Mouse (Mus musculus): ENCODE measurements at regions not wholly inside any gene's neighbourhood (a gene's known extent, or its start where the extent isn't known, plus 50 kb on each side); places are given as distances from the start of the nearest gene placed in this dataset.

GRCm38 (mm10) chr10:54448352-54449043, 372.1 kb upstream of the Man1a start:
- no peak for TF ChIP-seq CTCF (IDR thresholded peaks at IDR 0.05; ENCODE audit: low read depth)
- 93% methylated on average over 2 of the region's 2 CpGs for WGBS
- H3K9ac ChIP-seq = no peak overlapping the region
- H3K9me3 ChIP-seq (ENCODE audit: low read length) = no peaks in the 10 kb centered on the region
- H3K27me3 ChIP-seq (ENCODE audit: insufficient read depth, low read length) = no peaks in the 10 kb centered on the region
- ATAC-seq (no peak), DNase-seq (no peak)
- H3K4me3 ChIP-seq (ENCODE audit: low read depth, low read length) = no peak overlapping the region
- H3K27ac ChIP-seq (ENCODE audit: low read depth, low read length) = no peak overlapping the region
- no peaks in the 10 kb centered on the region for H3K36me3 ChIP-seq (ENCODE audit: insufficient read depth)
- H3K4me2 ChIP-seq (ENCODE audit: low read depth) = no peak overlapping the region
- no peaks in the 10 kb centered on the region for H3K4me1 ChIP-seq (ENCODE audit: insufficient read depth)

- 59% methylated on average over 5 of the region's 5 CpGs for WGBS
- no peak overlapping the region for H3K4me3 ChIP-seq (ENCODE audit: low read depth, low read length)
These were observed 327.0 kb upstream of the Man1a start for GRCm38 (mm10) chr10:54403223-54403926.

GRCm38 (mm10) chr10:54383751-54384150, 307.3 kb upstream of the Man1a start:
- no peak for TF ChIP-seq CTCF (IDR thresholded peaks at IDR 0.05; ENCODE audit: low read depth)
- 81% methylated on average over 2 of the region's 2 CpGs for WGBS
- Histone ChIP-seq H3K36me3 (ENCODE audit: insufficient read depth) (no peaks in the 10 kb centered on the region), H3K4me2 (ENCODE audit: low read depth) (no peak overlapping the region), H3K27ac (ENCODE audit: low read depth, low read length) (no peak overlapping the region), H3K27me3 (ENCODE audit: insufficient read depth, low read length) (no peaks in the 10 kb centered on the region), H3K4me3 (ENCODE audit: low read depth, low read length) (no peak overlapping the region), H3K4me1 (ENCODE audit: insufficient read depth) (no peaks in the 10 kb centered on the region), H3K9ac (no peak overlapping the region), H3K9me3 (ENCODE audit: low read length) (no peaks in the 10 kb centered on the region)
- ATAC-seq (no peak), DNase-seq (no peak)

More at GRCm38 (mm10) chr10:54403223-54403926, 327.0 kb upstream of the Man1a start:
- H3K4me2 ChIP-seq (ENCODE audit: low read depth) = no peak overlapping the region
- no peak overlapping the region for H3K27ac ChIP-seq (ENCODE audit: low read depth, low read length)
- DNase-seq (peak; percentile 3), ATAC-seq (no peak)
- no peak overlapping the region for H3K9ac ChIP-seq
- no peaks in the 10 kb centered on the region for H3K27me3 ChIP-seq (ENCODE audit: insufficient read depth, low read length)
- no peaks in the 10 kb centered on the region for H3K36me3 ChIP-seq (ENCODE audit: insufficient read depth)
- no peaks in the 10 kb centered on the region for H3K9me3 ChIP-seq (ENCODE audit: low read length)
- no peaks in the 10 kb centered on the region for H3K4me1 ChIP-seq (ENCODE audit: insufficient read depth)
- TF ChIP-seq CTCF (IDR thresholded peaks at IDR 0.05; ENCODE audit: low read depth) = no peak

GRCm38 (mm10) chr10:54381530-54381929, 305.1 kb upstream of the Man1a start:
- ATAC-seq = no peak

GRCm38 (mm10) chr10:54369158-54369557, 292.7 kb upstream of the Man1a start:
- H3K27me3 ChIP-seq (ENCODE audit: insufficient read depth, low read length) = no peaks in the 10 kb centered on the region
- H3K27ac ChIP-seq (ENCODE audit: low read depth, low read length) = no peak overlapping the region
- ATAC-seq = no peak
- no peaks in the 10 kb centered on the region for H3K9me3 ChIP-seq (ENCODE audit: low read length)
- H3K9ac ChIP-seq = no peak overlapping the region
- no peaks in the 10 kb centered on the region for H3K36me3 ChIP-seq (ENCODE audit: insufficient read depth)
- no peak overlapping the region for H3K4me2 ChIP-seq (ENCODE audit: low read depth)
- TF ChIP-seq CTCF (IDR thresholded peaks at IDR 0.05; ENCODE audit: low read depth) = no peak
- no peak overlapping the region for H3K4me3 ChIP-seq (ENCODE audit: low read depth, low read length)
- H3K4me1 ChIP-seq (ENCODE audit: insufficient read depth) = no peaks in the 10 kb centered on the region
- WGBS = 96% methylated on average over 3 of the region's 3 CpGs
- DNase-seq = no peak

More at GRCm38 (mm10) chr10:54381530-54381929, 305.1 kb upstream of the Man1a start:
- H3K9me3 ChIP-seq (ENCODE audit: low read length) = no peaks in the 10 kb centered on the region
- no peak overlapping the region for H3K27ac ChIP-seq (ENCODE audit: low read depth, low read length)
- H3K4me3 ChIP-seq (ENCODE audit: low read depth, low read length) = no peak overlapping the region
- WGBS = 83% methylated on average over 2 of the region's 2 CpGs
- H3K36me3 ChIP-seq (ENCODE audit: insufficient read depth) = no peaks in the 10 kb centered on the region
- DNase-seq = no peak
- no peaks in the 10 kb centered on the region for H3K4me1 ChIP-seq (ENCODE audit: insufficient read depth)
- H3K27me3 ChIP-seq (ENCODE audit: insufficient read depth, low read length) = no peaks in the 10 kb centered on the region
- no peak overlapping the region for H3K9ac ChIP-seq
- no peak overlapping the region for H3K4me2 ChIP-seq (ENCODE audit: low read depth)
- TF ChIP-seq CTCF (IDR thresholded peaks at IDR 0.05; ENCODE audit: low read depth) = no peak

- Histone ChIP-seq H3K9ac (no peak overlapping the region), H3K4me1 (ENCODE audit: insufficient read depth) (no peaks in the 10 kb centered on the region), H3K27me3 (ENCODE audit: insufficient read depth, low read length) (no peaks in the 10 kb centered on the region), H3K4me2 (ENCODE audit: low read depth) (no peak overlapping the region), H3K36me3 (ENCODE audit: insufficient read depth) (no peaks in the 10 kb centered on the region), H3K9me3 (ENCODE audit: low read length) (no peaks in the 10 kb centered on the region), H3K4me3 (ENCODE audit: low read depth, low read length) (no peak overlapping the region), H3K27ac (ENCODE audit: low read depth, low read length) (no peak overlapping the region)
- DNase-seq (peak; percentile 29), ATAC-seq (peak; percentile 43; the same call in 1 of the 2 replicates)
- WGBS = 43% methylated on average over 4 of the region's 4 CpGs
- no peak for TF ChIP-seq CTCF (IDR thresholded peaks at IDR 0.05; ENCODE audit: low read depth)
These were observed 288.9 kb upstream of the Man1a start for GRCm38 (mm10) chr10:54365315-54365714.

- no peak for ATAC-seq
- no peak overlapping the region for H3K4me2 ChIP-seq (ENCODE audit: low read depth)
- H3K4me3 ChIP-seq (ENCODE audit: low read depth, low read length) = no peak overlapping the region
- no peak overlapping the region for H3K9ac ChIP-seq
- WGBS = 85% methylated on average over 4 of the region's 4 CpGs
- H3K27me3 ChIP-seq (ENCODE audit: insufficient read depth, low read length) = no peaks in the 10 kb centered on the region
- H3K36me3 ChIP-seq (ENCODE audit: insufficient read depth) = no peaks in the 10 kb centered on the region
- H3K9me3 ChIP-seq (ENCODE audit: low read length) = no peaks in the 10 kb centered on the region
- no peak for TF ChIP-seq CTCF (IDR thresholded peaks at IDR 0.05; ENCODE audit: low read depth)
- no peak overlapping the region for H3K27ac ChIP-seq (ENCODE audit: low read depth, low read length)
- no peak for DNase-seq
- no peaks in the 10 kb centered on the region for H3K4me1 ChIP-seq (ENCODE audit: insufficient read depth)
These were observed 260.8 kb upstream of the Man1a start for GRCm38 (mm10) chr10:54337234-54337633.
